Mouse (Mus musculus): Measurements from ENCODE around the gene Slc8a1.
A peak's percentile ranks its signal among the peaks of the same experiment; 100 is the strongest.

The Slc8a1 gene

GRCm38 (mm10) chr17:81669062-81669815 lies 68.9 kb downstream of the Slc8a1 start:
- DNase-seq (ENCODE audit: extremely low spot score): peak; percentile 71

GRCm38 (mm10) chr17:81668466-81668865 lies 69.7 kb downstream of the Slc8a1 start:
- no peak for DNase-seq (ENCODE audit: extremely low spot score)

- no peak for DNase-seq (ENCODE audit: extremely low spot score)
Measured at GRCm38 (mm10) chr17:81667935-81668334, 70.2 kb downstream of the Slc8a1 start.

- DNase-seq (ENCODE audit: extremely low spot score): peak; percentile 29
Measured at GRCm38 (mm10) chr17:81666551-81666950, 71.6 kb downstream of the Slc8a1 start.

- DNase-seq (ENCODE audit: extremely low spot score): no peak
Measured at GRCm38 (mm10) chr17:81664916-81665315, 73.3 kb downstream of the Slc8a1 start.

- DNase-seq (ENCODE audit: extremely low spot score): no peak
Measured at GRCm38 (mm10) chr17:81657828-81658227, 80.3 kb downstream of the Slc8a1 start.

GRCm38 (mm10) chr17:81654548-81654947 lies 83.6 kb downstream of the Slc8a1 start:
- no peak for DNase-seq (ENCODE audit: extremely low spot score)

GRCm38 (mm10) chr17:81652958-81653357 lies 85.2 kb downstream of the Slc8a1 start:
- no peak for DNase-seq (ENCODE audit: extremely low spot score)

- DNase-seq (ENCODE audit: extremely low spot score): no peak
Measured at GRCm38 (mm10) chr17:81636822-81637221, 101.4 kb downstream of the Slc8a1 start.

- no peak for DNase-seq (ENCODE audit: extremely low spot score)
Measured at GRCm38 (mm10) chr17:81630471-81630870, 107.7 kb downstream of the Slc8a1 start.

- DNase-seq (ENCODE audit: extremely low spot score): no peak
Measured at GRCm38 (mm10) chr17:81621188-81621644, 117.0 kb downstream of the Slc8a1 start.

GRCm38 (mm10) chr17:81618461-81618860 lies 119.7 kb downstream of the Slc8a1 start:
- no peak for DNase-seq (ENCODE audit: extremely low spot score)

GRCm38 (mm10) chr17:81616326-81616725 lies 121.9 kb downstream of the Slc8a1 start:
- DNase-seq (ENCODE audit: extremely low spot score): no peak

GRCm38 (mm10) chr17:81615391-81615790 lies 122.8 kb downstream of the Slc8a1 start:
- no peak for DNase-seq (ENCODE audit: extremely low spot score)

- no peak for DNase-seq (ENCODE audit: extremely low spot score)
Measured at GRCm38 (mm10) chr17:81607515-81607914, 130.7 kb downstream of the Slc8a1 start.

- no peak for DNase-seq (ENCODE audit: extremely low spot score)
Measured at GRCm38 (mm10) chr17:81606084-81606483, 132.1 kb downstream of the Slc8a1 start.

- DNase-seq (ENCODE audit: extremely low spot score): peak; percentile 6
Measured at GRCm38 (mm10) chr17:81605219-81605660, 132.9 kb downstream of the Slc8a1 start.

- no peak for DNase-seq (ENCODE audit: extremely low spot score)
Measured at GRCm38 (mm10) chr17:81599072-81599471, 139.1 kb downstream of the Slc8a1 start.

- no peak for DNase-seq (ENCODE audit: extremely low spot score)
Measured at GRCm38 (mm10) chr17:81589791-81590190, 148.4 kb downstream of the Slc8a1 start.

- DNase-seq (ENCODE audit: extremely low spot score): no peak
Measured at GRCm38 (mm10) chr17:81586759-81587158, 151.4 kb downstream of the Slc8a1 start.

- DNase-seq (ENCODE audit: extremely low spot score): peak; percentile 2
Measured at GRCm38 (mm10) chr17:81579728-81580425, 158.3 kb downstream of the Slc8a1 start.

GRCm38 (mm10) chr17:81576893-81577292 lies 161.3 kb downstream of the Slc8a1 start:
- no peak for DNase-seq (ENCODE audit: extremely low spot score)
